Mouse (Mus musculus) MEL (cell line): ENCODE results near the gene Upk3a. TPM values are rescaled to one million over a fixed set of nuclear protein-coding genes. Genes with fewer than 3 reads are reported as not detected.

ENCODE experiments used
- DNase-seq: peaks from one replicate; pipeline ENCODE4 v3.0.0; 2011; ENCODE audit warnings: low read depth, low spot score
- H3K27ac ChIP-seq: 2 replicates; pipeline ENCODE4 v1.5.1; 2012; ENCODE audit warnings: low read depth, mild to moderate bottlenecking, control low read depth, low read length, moderate library complexity; ENCODE audit not compliant: control insufficient read depth
- H3K27me3 ChIP-seq, 2 experiments: fragments of 150-350 bp in 1 of 2; sonication (generic) in 1 of 2; 2 replicates each; pipeline ENCODE4 v1.6.1; 2012; ENCODE audit warnings: low read length in 2 of 2, mild to moderate bottlenecking in 2 of 2, improper control_type of control experiment in 1 of 2, moderate library complexity in 1 of 2; ENCODE audit not compliant: insufficient read depth in 2 of 2, control insufficient read depth in 1 of 2
- H3K36me3 ChIP-seq, 2 experiments: 2 replicates each; pipeline ENCODE4 v1.6.1; 2012 to 2014; ENCODE audit warnings: low read length in 2 of 2, improper control_type of control experiment in 1 of 2, inconsistent platforms in 1 of 2, mild to moderate bottlenecking in 1 of 2; ENCODE audit not compliant: insufficient read depth in 2 of 2, control insufficient read depth in 1 of 2
- H3K4me1 ChIP-seq, 2 experiments: fragments of 150-350 bp in 1 of 2; sonication (generic) in 1 of 2; 2 replicates each; pipeline ENCODE4 v1.6.1; 2012; ENCODE audit warnings: low read length in 2 of 2, improper control_type of control experiment in 1 of 2, mild to moderate bottlenecking in 1 of 2; ENCODE audit not compliant: insufficient read depth in 2 of 2, control insufficient read depth in 1 of 2
- H3K4me3 ChIP-seq, 2 experiments: fragments of 150-350 bp in 1 of 2; sonication (generic) in 1 of 2; 2 replicates each; pipeline ENCODE4 v1.5.1; 2012; ENCODE audit warnings: low read depth in 2 of 2, low read length in 2 of 2, mild to moderate bottlenecking in 2 of 2, moderate library complexity in 2 of 2, control low read depth in 1 of 2, improper control_type of control experiment in 1 of 2; ENCODE audit not compliant: control insufficient read depth in 1 of 2, insufficient read depth in 1 of 2
- H3K79me2 ChIP-seq: 2 replicates; pipeline ENCODE4 v1.6.1; 2012; ENCODE audit warnings: mild to moderate bottlenecking, low read length, moderate library complexity; ENCODE audit not compliant: control insufficient read depth, poor library complexity, insufficient read depth
- H3K9ac ChIP-seq: 2 replicates; pipeline ENCODE4 v1.6.1; 2012; ENCODE audit warnings: low read depth, mild to moderate bottlenecking, control low read depth, low read length, moderate library complexity; ENCODE audit not compliant: control insufficient read depth, poor library complexity, severe bottlenecking
- H3K9me3 ChIP-seq: fragments of 150-350 bp; sonication (generic); replicated peaks from 2 replicates; pipeline ENCODE4 v1.6.1; 2012; ENCODE audit warnings: mild to moderate bottlenecking, low read length, improper control_type of control experiment, moderate library complexity; ENCODE audit not compliant: insufficient read depth
- BHLHE40 ChIP-seq: IDR thresholded peaks from 2 replicates; pipeline ENCODE4 v1.6.1; 2012; ENCODE audit warnings: low read depth, mild to moderate bottlenecking, inconsistent platforms, low read length, improper control_type of control experiment, borderline replicate concordance
- CTCF ChIP-seq, 3 experiments: IDR thresholded peaks in 2 of 3; conservative IDR thresholded peaks in 1 of 3; 2 replicates each; pipeline ENCODE4 v1.5.1; 2011 to 2012; ENCODE audit warnings: low read length in 3 of 3, low read depth in 2 of 3, mild to moderate bottlenecking in 2 of 3, improper control_type of control experiment in 1 of 3, inconsistent platforms in 1 of 3, mixed read lengths in 1 of 3, moderate library complexity in 1 of 3; ENCODE audit not compliant: control insufficient read depth in 1 of 3, insufficient read depth in 1 of 3, poor library complexity in 1 of 3, severe bottlenecking in 1 of 3
- EP300 ChIP-seq, 2 experiments: IDR thresholded peaks; 2 replicates each; pipeline ENCODE4 v1.6.1; 2011; ENCODE audit warnings: improper control_type of control experiment in 2 of 2, low read length in 2 of 2, low read depth in 1 of 2, mild to moderate bottlenecking in 1 of 2
- GABPA ChIP-seq: IDR thresholded peaks from 2 replicates; pipeline ENCODE4 v1.6.1; 2012; ENCODE audit warnings: low read depth, mild to moderate bottlenecking, inconsistent platforms, low read length, improper control_type of control experiment, moderate library complexity
- MAFK ChIP-seq: IDR thresholded peaks from 2 replicates; pipeline ENCODE4 v1.6.1; 2011; ENCODE audit warnings: low read depth, mild to moderate bottlenecking, low read length, improper control_type of control experiment, borderline replicate concordance
- MAX ChIP-seq: IDR thresholded peaks from 2 replicates; pipeline ENCODE4 v1.6.1; 2011; ENCODE audit warnings: low read length, improper control_type of control experiment
- MAZ ChIP-seq: IDR thresholded peaks from 2 replicates; pipeline ENCODE4 v1.6.1; 2012; ENCODE audit warnings: low read depth, mild to moderate bottlenecking, inconsistent platforms, low read length, improper control_type of control experiment
- MYC ChIP-seq: IDR thresholded peaks from 2 replicates; pipeline ENCODE4 v1.6.1; 2011; ENCODE audit warnings: low read depth, mild to moderate bottlenecking, low read length, improper control_type of control experiment, moderate library complexity
- NRF1 ChIP-seq: IDR thresholded peaks from 2 replicates; pipeline ENCODE4 v1.6.1; 2014; ENCODE audit warnings: low read depth, mild to moderate bottlenecking, inconsistent platforms, low read length, improper control_type of control experiment, moderate library complexity; ENCODE audit not compliant: poor library complexity, insufficient read depth, severe bottlenecking
- POLR2A ChIP-seq, 2 experiments: IDR thresholded peaks; 2 replicates each; pipeline ENCODE4 v1.6.1; 2011 to 2012; ENCODE audit warnings: low read length in 2 of 2, mild to moderate bottlenecking in 2 of 2, control low read depth in 1 of 2, improper control_type of control experiment in 1 of 2, low read depth in 1 of 2, moderate library complexity in 1 of 2; ENCODE audit not compliant: control insufficient read depth in 1 of 2, insufficient read depth in 1 of 2, poor library complexity in 1 of 2
- POLR2AphosphoS2 ChIP-seq: IDR thresholded peaks from 2 replicates; pipeline ENCODE4 v1.6.1; 2011; ENCODE audit warnings: low read length, improper control_type of control experiment
- POLR2AphosphoS5 ChIP-seq: IDR thresholded peaks from 2 replicates; pipeline ENCODE4 v1.6.1; 2012; ENCODE audit warnings: low read depth, borderline replicate concordance, mild to moderate bottlenecking, inconsistent platforms, low read length, moderate library complexity, mixed read lengths
- RAD21 ChIP-seq: IDR thresholded peaks from 2 replicates; pipeline ENCODE4 v1.6.1; 2011; ENCODE audit warnings: mild to moderate bottlenecking, low read depth, low read length, improper control_type of control experiment
- SIN3A ChIP-seq: IDR thresholded peaks from 2 replicates; pipeline ENCODE4 v1.6.1; 2012; ENCODE audit warnings: low read length, improper control_type of control experiment, inconsistent platforms
- SMC3 ChIP-seq: IDR thresholded peaks from 2 replicates; pipeline ENCODE4 v1.6.1; 2011; ENCODE audit warnings: low read depth, low read length, improper control_type of control experiment
- TBP ChIP-seq: IDR thresholded peaks from 2 replicates; pipeline ENCODE4 v1.8.0; 2011; ENCODE audit warnings: low read depth, low read length, improper control_type of control experiment
- TCF12 ChIP-seq: IDR thresholded peaks from 2 replicates; pipeline ENCODE4 v1.6.1; 2014; ENCODE audit warnings: low read depth, mild to moderate bottlenecking, inconsistent platforms, low read length, improper control_type of control experiment, moderate library complexity
- UBTF ChIP-seq: IDR thresholded peaks from 2 replicates; pipeline ENCODE4 v1.6.1; 2012; ENCODE audit warnings: low read depth, mild to moderate bottlenecking, inconsistent platforms, low read length, improper control_type of control experiment, moderate library complexity, borderline replicate concordance; ENCODE audit not compliant: insufficient read depth
- USF1 ChIP-seq: IDR thresholded peaks from 2 replicates; pipeline ENCODE4 v1.6.1; 2014; ENCODE audit warnings: low read depth, mild to moderate bottlenecking, inconsistent platforms, low read length, improper control_type of control experiment, moderate library complexity
- ZC3H11A ChIP-seq: IDR thresholded peaks from 2 replicates; pipeline ENCODE4 v1.6.1; 2012; ENCODE audit warnings: low read depth, mild to moderate bottlenecking, inconsistent platforms, low read length, improper control_type of control experiment
- ZMIZ1 ChIP-seq: IDR thresholded peaks from 2 replicates; pipeline ENCODE4 v1.6.1; 2012; ENCODE audit warnings: low read depth, mild to moderate bottlenecking, inconsistent platforms, low read length, improper control_type of control experiment, moderate library complexity
- polyA plus RNA-seq, 2 experiments: library from polyadenylated mRNA; stranded (reverse) in 1 of 2; unstranded in 1 of 2; fragments of >175 nt in 1 of 2; fragments of >200 nt in 1 of 2; gene quantifications; 2 replicates each; pipeline versions ENCODE4 v1.2.1 to v1.2.4; 2012; ENCODE audit warnings: low replicate concordance in 2 of 2, low read depth in 1 of 2; ENCODE audit not compliant: insufficient read length in 2 of 2, insufficient read depth in 1 of 2, missing spikeins in 1 of 2
- total RNA-seq: library from RNA; depleted of rRNA; stranded (reverse); fragments of 300-350 nt; gene quantifications from 2 replicates; pipeline ENCODE4 v1.2.3, GENCODE M21; 2012; rRNA removed

The Upk3a gene
- total and polyA plus RNA-seq, 3 experiments = not detected

DNA sequence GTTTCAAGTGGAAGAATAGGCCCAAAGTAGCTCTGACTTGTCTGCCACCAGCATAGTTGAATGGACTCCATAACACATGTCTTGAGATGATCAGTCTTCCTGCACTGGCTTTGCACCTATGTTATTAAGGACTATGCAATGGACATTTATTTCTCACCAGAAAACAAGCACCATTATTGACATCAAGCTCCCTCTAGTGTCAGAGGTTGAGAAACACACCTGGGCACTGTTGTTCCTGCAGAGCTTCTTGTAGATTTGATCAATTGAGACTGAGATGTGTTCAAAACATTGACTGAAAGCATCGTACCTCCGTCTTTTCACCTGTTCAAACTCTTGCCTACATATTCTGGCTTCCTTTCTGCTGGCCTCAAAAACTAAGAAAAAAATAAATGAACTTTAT is 53.6 kb downstream of the Upk3a start:
- Histone ChIP-seq H3K4me3 (no peak overlapping the region), H3K4me1 (no peaks in the 10 kb centered on the region), H3K9me3 (no peaks in the 10 kb centered on the region), H3K9ac (no peak overlapping the region), H3K27ac (no peak overlapping the region), H3K27me3 (no peaks in the 10 kb centered on the region; a peak in 1 of 4 replicates), H3K36me3 (no peaks in the 10 kb centered on the region), H3K79me2 (no peaks in the 10 kb centered on the region)
- peak; percentile 70 for DNase-seq
- TF ChIP-seq POLR2AphosphoS5 (no peak), SIN3A (no peak), ZC3H11A (peak; percentile 83), USF1 (no peak), UBTF (no peak), MAZ (no peak), GABPA (no peak), EP300 (IDR thresholded peaks at IDR 0.05; ENCODE audit: low read depth in 1 of 2, low read length in 2 of 2) (no peak), SMC3 (peak; percentile 87), CTCF (IDR thresholded peaks at IDR 0.05 in 2 of 3, conservative IDR thresholded peaks at IDR 0.05 in 1 of 3; ENCODE audit: control insufficient read depth in 1 of 3, insufficient read depth in 1 of 3, low read depth in 2 of 3, low read length in 3 of 3, poor library complexity in 1 of 3, severe bottlenecking in 1 of 3) (peak; percentile 51 to 93 (median 82)), MAFK (no peak), RAD21 (peak; percentile 89), TBP (no peak), POLR2AphosphoS2 (no peak), MYC (no peak), BHLHE40 (0 out of 2 replicates have a peak, but pooled peaks have one; percentile 8), TCF12 (no peak), POLR2A (IDR thresholded peaks at IDR 0.05; ENCODE audit: control insufficient read depth in 1 of 2, insufficient read depth in 1 of 2, low read depth in 1 of 2, low read length in 2 of 2, poor library complexity in 1 of 2) (no peak), MAX (no peak), NRF1 (no peak), ZMIZ1 (no peak)

Other genes with a start within 250 kb of the Upk3a start
- 3.3 and 4.7 TPM in 2 replicates for gene Phf21b, start 161.1 kb upstream of the Upk3a start, total RNA-seq
- gene Phf21b, start 161.1 kb upstream of the Upk3a start, polyA plus RNA-seq = 10 to 100 TPM in 1 of 2 experiments, not detected in 1; 14.7 TPM
- gene Gm29666, start 97.1 kb upstream of the Upk3a start, total RNA-seq = 0.42 and 0.49 TPM in 2 replicates
- gene Gm29666, start 97.1 kb upstream of the Upk3a start, polyA plus RNA-seq = under 1 TPM in 1 of 2 experiments, not detected in 1; 0.36 TPM
- gene Nup50, start 93.7 kb upstream of the Upk3a start, total RNA-seq = 54.7 and 55.9 TPM in 2 replicates
- 10 to 100 TPM in 1 of 2 experiments, not detected in 1; 98.4 TPM for gene Nup50, start 93.7 kb upstream of the Upk3a start, polyA plus RNA-seq
- 16.7 and 19.6 TPM in 2 replicates for gene 5031439G07Rik, start 28.6 kb upstream of the Upk3a start, total RNA-seq
- 10 to 100 TPM in 1 of 2 experiments, not detected in 1; 61.0 TPM for gene 5031439G07Rik, start 28.6 kb upstream of the Upk3a start, polyA plus RNA-seq
- 11.7 and 13.3 TPM in 2 replicates for gene Fam118a, start 11.8 kb downstream of the Upk3a start, total RNA-seq
- 10 to 100 TPM in 1 of 2 experiments, not detected in 1; 12.9 TPM for gene Fam118a, start 11.8 kb downstream of the Upk3a start, polyA plus RNA-seq
- gene Smc1b, start 114.8 kb downstream of the Upk3a start, total RNA-seq = not detected in 2 replicates
- not detected for gene Smc1b, start 114.8 kb downstream of the Upk3a start, polyA plus RNA-seq
- gene Ribc2, start 114.9 kb downstream of the Upk3a start, total RNA-seq = not detected in 2 replicates
- gene Ribc2, start 114.9 kb downstream of the Upk3a start, polyA plus RNA-seq = not detected
- not detected in 2 replicates for gene Fbln1, start 188.8 kb downstream of the Upk3a start, total RNA-seq
- gene Fbln1, start 188.8 kb downstream of the Upk3a start, polyA plus RNA-seq = not detected